Mouse (Mus musculus) monocyte, adult 2 months (primary cell): ENCODE measurements around the gene Ctsk.
"Not testable (repeated sequence)": the region's sequence is repeated elsewhere in the genome, so short reads cannot be mapped to it uniquely, and the experiment has no call there.

Source experiments
- DNase-seq, 2 experiments: peaks; one replicate each; pipeline ENCODE4 v3.0.0; 2022; ENCODE audit warnings: low spot score in 2 of 2, low read depth in 1 of 2

Ctsk gene

GRCm38 (mm10) chr3:95523662-95524061 lies 24.6 kb downstream of the Ctsk start:
- DNase-seq = peak in 1 of 2 experiments; percentile 10

GRCm38 (mm10) chr3:95524673-95525072 lies 25.6 kb downstream of the Ctsk start:
- DNase-seq = no peak

GRCm38 (mm10) chr3:95526111-95526510 lies 27.1 kb downstream of the Ctsk start:
- no peak for DNase-seq

- peak; percentile 36 to 57 for DNase-seq
Observed at GRCm38 (mm10) chr3:95526622-95527211, 27.7 kb downstream of the Ctsk start, which contains the start of gene Ctss. Gene Ctss (plus strand): TSS chr3:95526786.

- peak; percentile 50 to 60 for DNase-seq
Observed at GRCm38 (mm10) chr3:95529814-95530213, 30.8 kb downstream of the Ctsk start.

- no peak for DNase-seq
Observed at GRCm38 (mm10) chr3:95531025-95531424, 32.0 kb downstream of the Ctsk start.

- no peak for DNase-seq
Observed at GRCm38 (mm10) chr3:95533364-95533763, 34.3 kb downstream of the Ctsk start.

- no peak for DNase-seq
Observed at GRCm38 (mm10) chr3:95534927-95535326, 35.9 kb downstream of the Ctsk start.

- DNase-seq = no peak
Observed at GRCm38 (mm10) chr3:95538936-95539335, 39.9 kb downstream of the Ctsk start.

GRCm38 (mm10) chr3:95539837-95540236 lies 40.8 kb downstream of the Ctsk start:
- DNase-seq = no peak

GRCm38 (mm10) chr3:95541186-95541585 lies 42.1 kb downstream of the Ctsk start:
- not testable (repeated sequence) for DNase-seq

- DNase-seq = no peak
Observed at GRCm38 (mm10) chr3:95542171-95542570, 43.1 kb downstream of the Ctsk start.

- no peak for DNase-seq
Observed at GRCm38 (mm10) chr3:95542981-95543380, 43.9 kb downstream of the Ctsk start.

GRCm38 (mm10) chr3:95550176-95550575 lies 51.1 kb downstream of the Ctsk start:
- DNase-seq = no peak

GRCm38 (mm10) chr3:95553986-95554385 lies 54.9 kb downstream of the Ctsk start:
- DNase-seq = no peak
